Mouse (Mus musculus) brain, adult 10 weeks (tissue): ENCODE data around the gene Ccdc9. TPM values are rescaled to one million over a fixed set of nuclear protein-coding genes. Genes with fewer than 3 reads are reported as not detected.

Experiments
- polyA plus RNA-seq: library from polyadenylated mRNA; stranded (reverse); fragments of 350-450 nt; fragmentation: Illumina TruSeq; extraction: RNeasy Lipid Tissue Mini Kit (QIAGEN cat#74804); gene quantifications from one replicate; pipeline ENCODE4 v1.2.3, GENCODE M21; 2015; ENCODE audit warnings: low read depth, low replicate concordance

Ccdc9 gene
- 73.0 TPM for polyA plus RNA-seq

GRCm38 (mm10) chr7:16286026-16286961, at the start of gene Ccdc9:
Gene Ccdc9 (minus strand): TSS chr7:16286795.

GRCm38 (mm10) chr7:16308093-16308492, 21.5 kb upstream of the Ccdc9 start, which contains the start of gene Bbc3:
Gene Bbc3 (plus strand): TSS chr7:16308393.

GRCm38 (mm10) chr7:16273081-16273765, 13.4 kb downstream of the Ccdc9 start, which contains the start of gene Inafm1:
Gene Inafm1 (minus strand): TSS chr7:16273617.

GRCm38 (mm10) chr7:16259110-16259590, 27.4 kb downstream of the Ccdc9 start, which contains the start of gene C5ar1:
Gene C5ar1 (minus strand): TSS chr7:16259540.

GRCm38 (mm10) chr7:16244067-16244466, 42.5 kb downstream of the Ccdc9 start, which contains the start of gene C5ar2:
Gene C5ar2 (minus strand): TSS chr7:16244154.

Other genes starting within 250 kb of the Ccdc9 start
- 7.0 TPM for gene Bicra, start 238.9 kb downstream of the Ccdc9 start, polyA plus RNA-seq
- 0.37 TPM for gene Zfp541, start 225.0 kb downstream of the Ccdc9 start, polyA plus RNA-seq
- 270 TPM for gene Napa, start 188.3 kb downstream of the Ccdc9 start, polyA plus RNA-seq
- gene Kptn, start 166.9 kb downstream of the Ccdc9 start, polyA plus RNA-seq: 35.9 TPM
- gene Slc8a2, start 157.0 kb downstream of the Ccdc9 start, polyA plus RNA-seq: 115 TPM
- gene Meis3, start 111.7 kb downstream of the Ccdc9 start, polyA plus RNA-seq: 45.1 TPM
- gene Dhx34, start 64.8 kb downstream of the Ccdc9 start, polyA plus RNA-seq: 5.7 TPM
- 0.58 TPM for gene C5ar2, start 42.6 kb downstream of the Ccdc9 start, polyA plus RNA-seq
- 0.92 TPM for gene C5ar1, start 27.3 kb downstream of the Ccdc9 start, polyA plus RNA-seq
- 30.5 TPM for gene Inafm1, start 13.2 kb downstream of the Ccdc9 start, polyA plus RNA-seq
- gene Bbc3, start 21.6 kb upstream of the Ccdc9 start, polyA plus RNA-seq: 4.6 TPM
- 109 TPM for gene Sae1, start 101.0 kb upstream of the Ccdc9 start, polyA plus RNA-seq
- gene Zc3h4, start 114.1 kb upstream of the Ccdc9 start, polyA plus RNA-seq: 19.6 TPM
- 66.1 TPM for gene Tmem160, start 166.0 kb upstream of the Ccdc9 start, polyA plus RNA-seq
- 7.1 TPM for gene Npas1, start 190.9 kb upstream of the Ccdc9 start, polyA plus RNA-seq